Mouse (Mus musculus) E14TG2a.4 (cell line): ENCODE measurements around the gene Znrf1.
"Not testable (repeated sequence)": the region's sequence is repeated elsewhere in the genome, so short reads cannot be mapped to it uniquely, and the experiment has no call there.

ENCODE experiments used
- CTCF ChIP-seq: conservative IDR thresholded peaks from 2 replicates; pipeline ENCODE4 v1.5.1; 2014; ENCODE audit warnings: low read length
- NANOG ChIP-seq: IDR thresholded peaks from 2 replicates; pipeline ENCODE4 v1.6.1; 2014; ENCODE audit warnings: borderline replicate concordance, low read length, mixed read lengths

DNA sequence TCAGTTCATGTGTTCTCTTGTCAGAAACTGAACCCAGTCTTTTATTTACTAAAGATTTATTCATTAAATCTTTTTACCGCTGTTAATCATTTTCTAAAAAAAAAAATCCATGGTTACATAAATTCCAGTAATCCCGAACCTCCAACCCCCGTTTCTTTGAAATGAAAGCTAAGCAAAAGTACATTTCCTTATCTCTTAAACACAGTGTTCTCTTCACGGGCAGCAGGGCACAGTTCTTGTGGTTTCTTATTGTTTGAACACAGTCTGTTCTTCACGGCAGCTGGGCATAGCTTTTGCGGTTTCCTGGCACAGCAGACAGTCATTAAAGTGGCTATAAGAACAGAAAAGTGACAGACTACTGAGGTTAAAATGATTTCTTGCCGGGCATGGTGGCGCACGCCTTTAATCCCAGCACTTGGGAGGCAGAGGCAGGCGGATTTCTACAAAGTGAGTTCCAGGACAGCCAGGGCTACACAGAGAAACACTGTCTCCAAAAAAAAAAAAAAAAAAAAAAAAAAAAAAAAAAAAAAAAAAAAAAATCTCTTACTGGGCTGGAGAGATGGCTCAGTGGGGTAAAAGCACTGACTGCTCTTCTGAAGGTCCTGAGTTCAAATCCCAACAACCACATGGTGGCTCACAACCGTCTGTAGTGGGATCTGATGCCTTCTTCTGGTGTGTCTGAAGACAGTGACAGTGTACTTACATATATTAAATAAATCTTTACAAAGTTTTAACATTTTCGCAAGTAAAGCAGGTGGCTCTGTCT, 108.6 kb downstream of the Znrf1 start:
- not testable (repeated sequence) for TF ChIP-seq CTCF, NANOG
